Mouse (Mus musculus) forebrain, embryonic 10.5 days (tissue): ENCODE data around the gene Plekha4. TPM values are rescaled to one million over a fixed set of nuclear protein-coding genes. Genes with fewer than 3 reads are reported as not detected.

ENCODE experiments used
- DNase-seq: peaks from one replicate; pipeline ENCODE4 v3.0.0-alpha.2; 2017; ENCODE audit warnings: low spot score; ENCODE audit errors: extremely low spot score
- H3K27ac ChIP-seq: fragments of 300-500 bp; sonication (generic); 2 replicates; pipeline ENCODE4 v1.5.1; 2016; ENCODE audit warnings: mild to moderate bottlenecking
- H3K27me3 ChIP-seq: fragments of 300-500 bp; sonication (generic); 2 replicates; pipeline ENCODE4 v1.6.1; 2016; ENCODE audit warnings: mild to moderate bottlenecking; ENCODE audit not compliant: poor library complexity, severe bottlenecking
- H3K36me3 ChIP-seq: fragments of 300-500 bp; sonication (generic); replicated peaks from 2 replicates; pipeline ENCODE4 v1.6.1; 2016; ENCODE audit warnings: mild to moderate bottlenecking, moderate library complexity
- H3K4me1 ChIP-seq: fragments of 300-500 bp; sonication (generic); 2 replicates; pipeline ENCODE4 v1.6.1; 2016
- H3K4me3 ChIP-seq: fragments of 300-500 bp; sonication (generic); 2 replicates; pipeline ENCODE4 v1.5.1; 2016; ENCODE audit warnings: mild to moderate bottlenecking, moderate library complexity
- H3K9me3 ChIP-seq: fragments of 300-500 bp; sonication (generic); 2 replicates; pipeline ENCODE4 v1.6.1; 2016; ENCODE audit warnings: mild to moderate bottlenecking, moderate library complexity
- WGBS: fragments of 180-500 bp; shearing (Covaris S2); methylation state at CpG from one replicate; pipeline ENCODE4 v1.1.7; 2016; 5-methylcytosine and 5-hydroxymethylcytosine counted together
- polyA plus RNA-seq: library from polyadenylated mRNA; unstranded; fragments of >200 nt; fragmentation: Nextera tagmentation; extraction: Ambion mirVana; gene quantifications from 2 replicates; pipeline ENCODE4 v1.2.1, GENCODE M21; 2016

The Plekha4 gene
- polyA plus RNA-seq, 1 experiment from 2014 or later, result 1.1 TPM

DNA sequence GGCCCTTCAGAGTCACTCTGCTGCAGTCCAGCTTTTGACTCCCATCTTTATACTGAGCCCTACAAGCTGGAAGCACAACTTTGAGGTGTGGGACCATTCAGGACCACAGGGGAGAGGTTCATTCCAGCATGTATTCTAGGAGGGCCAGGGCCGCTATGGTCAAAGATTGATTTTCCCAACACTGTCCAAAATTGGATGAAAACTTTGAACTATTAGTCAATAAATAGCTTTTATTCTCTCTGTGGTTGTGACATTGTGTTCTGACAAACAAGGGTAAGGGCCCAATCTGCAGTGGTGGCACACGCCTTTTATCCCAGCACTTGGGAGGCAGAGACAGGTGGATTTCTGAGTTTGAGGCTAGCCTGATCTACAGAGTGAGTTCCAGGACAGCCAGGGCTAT, 27.9 kb downstream of the Plekha4 start:
- no peak overlapping the region for H3K4me3 ChIP-seq
- peaks cover 9% of the 10 kb centered on the region for H3K4me1 ChIP-seq
- H3K9me3 ChIP-seq, result no peaks in the 10 kb centered on the region
- H3K36me3 ChIP-seq, result no peaks in the 10 kb centered on the region
- DNase-seq, result no peak
- 97% methylated on average over 2 of the region's 2 CpGs for WGBS
- no peaks in the 10 kb centered on the region for H3K27me3 ChIP-seq
- H3K27ac ChIP-seq, result no peak overlapping the region

DNA sequence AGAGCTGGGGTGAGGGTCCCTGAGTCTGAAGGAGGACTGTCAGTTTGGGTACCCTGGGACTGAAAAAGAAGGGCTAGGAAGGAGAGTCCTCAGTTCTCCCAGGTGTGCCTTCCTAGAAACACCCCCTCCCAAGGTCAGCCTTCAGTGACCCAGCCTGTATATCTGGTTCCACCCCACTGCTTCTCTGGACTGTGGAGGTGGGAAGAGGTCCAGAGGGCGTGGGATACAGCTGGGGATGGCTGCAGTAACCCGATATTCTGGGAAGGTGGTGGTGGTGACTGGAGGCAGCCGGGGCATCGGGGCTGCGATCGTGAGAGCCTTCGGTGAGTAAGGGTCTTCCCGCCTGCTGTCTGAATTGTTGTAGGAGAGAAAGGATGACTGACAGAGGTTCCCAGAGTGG, 28.6 kb downstream of the Plekha4 start, which contains the start of gene Hsd17b14:
Gene Hsd17b14 (plus strand): TSS at position 150 of the 400 bp plus-strand sequence.
- no peaks in the 10 kb centered on the region for H3K27me3 ChIP-seq
- no peak within 1 kb of the TSS for H3K27ac ChIP-seq
- WGBS, result 47% methylated on average over 8 of the region's 8 CpGs
- no peaks in the 10 kb centered on the region for H3K36me3 ChIP-seq
- no peak within 1 kb of the TSS for H3K4me3 ChIP-seq
- peaks cover 9% of the 10 kb centered on the region for H3K4me1 ChIP-seq
- no peak for DNase-seq
- H3K9me3 ChIP-seq, result no peaks in the 10 kb centered on the region

DNA sequence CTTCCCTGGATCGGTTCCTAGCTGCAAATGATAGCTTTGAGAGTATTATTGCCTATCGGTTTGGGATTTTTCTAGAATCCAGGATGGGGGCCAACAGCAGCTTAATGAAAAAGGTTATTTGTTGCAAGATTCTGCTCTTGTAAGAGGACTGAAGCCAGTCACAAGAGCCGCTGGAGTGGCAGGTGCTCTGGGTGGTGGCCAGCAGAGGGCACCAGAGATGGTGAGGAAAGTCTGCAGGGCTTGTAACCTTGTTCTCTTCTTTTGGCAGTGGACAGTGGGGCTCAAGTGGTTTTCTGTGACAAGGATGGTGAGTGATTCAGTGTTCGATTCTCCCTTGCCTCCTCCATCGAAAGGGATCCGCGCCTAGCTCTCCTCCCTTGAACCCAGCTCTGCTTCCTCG, 29.7 kb downstream of the Plekha4 start:
- H3K36me3 ChIP-seq, result no peaks in the 10 kb centered on the region
- peaks cover 10% of the 10 kb centered on the region for H3K4me1 ChIP-seq
- DNase-seq, result peak; percentile 77
- no peaks in the 10 kb centered on the region for H3K27me3 ChIP-seq
- WGBS, result 27% methylated on average over 8 of the region's 8 CpGs
- H3K4me3 ChIP-seq, result no peak overlapping the region
- no peaks in the 10 kb centered on the region for H3K9me3 ChIP-seq
- peak overlapping the region; percentile 40; the same call in 1 of the 2 replicates for H3K27ac ChIP-seq

DNA sequence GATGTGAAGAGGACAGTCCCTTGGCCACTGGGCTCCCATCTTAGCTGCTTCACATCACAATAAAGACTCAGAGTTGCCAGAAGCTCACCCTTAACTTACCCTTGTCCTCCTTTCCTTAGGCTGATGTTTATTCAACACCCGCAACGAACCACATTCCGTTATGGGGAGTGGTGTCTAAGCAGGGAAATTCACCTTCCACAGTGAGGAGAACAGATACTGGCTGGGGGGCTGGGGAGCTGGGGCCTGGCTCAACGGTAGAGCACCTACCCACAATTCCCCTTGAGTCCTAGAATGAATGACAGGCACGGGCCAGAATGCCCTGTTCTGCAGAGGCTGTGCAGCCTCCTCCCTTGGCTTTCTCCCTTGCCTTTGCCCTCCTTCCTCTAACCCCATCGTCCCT, 32.8 kb downstream of the Plekha4 start:
- H3K4me1 ChIP-seq, result peaks cover 26% of the 10 kb centered on the region
- no peak for DNase-seq
- no peaks in the 10 kb centered on the region for H3K36me3 ChIP-seq
- 74% methylated on average over 6 of the region's 6 CpGs for WGBS
- no peak overlapping the region for H3K27ac ChIP-seq
- no peaks in the 10 kb centered on the region for H3K9me3 ChIP-seq
- H3K27me3 ChIP-seq, result peaks cover 4% of the 10 kb centered on the region; the same call in 1 of the 2 replicates
- no peak overlapping the region for H3K4me3 ChIP-seq

DNA sequence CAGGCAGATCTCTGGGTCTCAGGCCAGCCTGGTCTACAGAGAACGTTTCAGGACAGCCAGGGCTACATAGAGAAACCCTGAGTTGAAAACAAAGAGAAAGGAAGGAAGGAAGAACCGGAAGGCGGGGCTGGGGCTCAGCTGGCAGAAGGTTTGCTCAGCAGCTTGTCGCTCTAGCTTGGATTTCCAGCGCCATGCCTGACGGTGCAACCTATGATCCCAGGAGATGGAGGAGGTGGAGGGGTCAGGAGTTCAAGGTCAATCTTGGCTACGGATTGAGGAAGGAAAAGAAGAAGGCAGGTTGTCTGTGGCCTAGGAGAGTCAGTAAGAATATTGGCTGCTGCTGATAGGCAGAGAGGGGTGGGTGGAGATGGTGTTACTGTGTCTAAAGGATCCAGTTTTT, 34.1 kb downstream of the Plekha4 start:
- Histone ChIP-seq H3K36me3 (no peaks in the 10 kb centered on the region), H3K9me3 (no peaks in the 10 kb centered on the region), H3K27me3 (peaks cover 4% of the 10 kb centered on the region; the same call in 1 of the 2 replicates), H3K27ac (no peak overlapping the region), H3K4me1 (peaks cover 20% of the 10 kb centered on the region), H3K4me3 (no peak overlapping the region)
- 88% methylated on average over 7 of the region's 7 CpGs for WGBS
- DNase-seq, result no peak

DNA sequence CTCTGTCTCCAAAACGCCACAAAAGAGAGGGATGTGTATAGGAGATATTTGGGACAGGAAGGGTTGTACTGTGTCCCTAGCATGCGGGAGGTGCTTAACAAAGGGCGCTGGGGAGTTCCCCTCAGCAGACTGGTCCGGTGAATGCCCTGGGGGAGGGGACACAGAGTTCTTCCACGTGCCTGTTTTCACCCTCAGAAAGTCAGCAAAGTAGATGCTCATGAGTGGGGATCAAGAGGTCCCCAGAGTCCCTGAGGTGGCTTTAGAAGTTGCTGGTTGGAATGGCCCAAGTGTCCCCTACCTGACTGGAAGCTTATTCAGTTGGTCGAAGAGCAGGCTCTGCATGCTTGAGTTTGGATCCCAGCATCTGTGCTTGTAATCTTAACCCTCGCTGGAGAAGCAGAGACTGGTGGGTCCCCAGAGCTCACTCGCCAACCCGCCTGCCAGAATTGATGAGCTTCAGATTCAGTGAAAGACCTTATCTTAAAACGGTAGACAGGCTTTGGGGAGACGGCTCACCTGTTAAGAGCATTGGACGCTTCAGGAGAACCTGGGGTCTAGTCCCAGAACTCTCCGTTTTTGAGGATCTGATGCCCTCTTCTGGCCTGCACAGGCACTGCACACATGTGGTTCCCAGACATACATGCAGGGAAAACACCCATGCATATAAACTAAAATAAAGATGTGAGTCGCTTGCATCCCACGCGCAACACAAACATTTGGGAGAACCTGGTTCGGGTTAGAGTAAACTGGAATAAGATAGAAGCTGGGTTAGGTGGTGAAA, 34.9 kb downstream of the Plekha4 start:
- H3K4me1 ChIP-seq, result peaks cover 19% of the 10 kb centered on the region
- no peaks in the 10 kb centered on the region for H3K36me3 ChIP-seq
- WGBS, result 33% methylated on average over 17 of the region's 17 CpGs
- no peaks in the 10 kb centered on the region for H3K9me3 ChIP-seq
- no peak overlapping the region for H3K27ac ChIP-seq
- no peak overlapping the region for H3K4me3 ChIP-seq
- DNase-seq, result peak; percentile 75
- H3K27me3 ChIP-seq, result peaks cover 4% of the 10 kb centered on the region; the same call in 1 of the 2 replicates

GRCm38 (mm10) chr7:45561624-45562520, 35.7 kb downstream of the Plekha4 start:
- Histone ChIP-seq H3K36me3 (no peaks in the 10 kb centered on the region), H3K27ac (no peak overlapping the region), H3K4me3 (no peak overlapping the region), H3K27me3 (peaks cover 4% of the 10 kb centered on the region; the same call in 1 of the 2 replicates), H3K9me3 (no peaks in the 10 kb centered on the region), H3K4me1 (peaks cover 18% of the 10 kb centered on the region)
- no peak for DNase-seq
- WGBS, result 58% methylated on average over 12 of the region's 12 CpGs

- WGBS, result 86% methylated on average over 2 of the region's 2 CpGs
- no peaks in the 10 kb centered on the region for H3K36me3 ChIP-seq
- no peak overlapping the region for H3K27ac ChIP-seq
- H3K9me3 ChIP-seq, result no peaks in the 10 kb centered on the region
- no peak for DNase-seq
- H3K4me3 ChIP-seq, result no peak overlapping the region
- H3K27me3 ChIP-seq, result peaks cover 4% of the 10 kb centered on the region; the same call in 1 of the 2 replicates
- peaks cover 42% of the 10 kb centered on the region for H3K4me1 ChIP-seq
Measured at GRCm38 (mm10) chr7:45564811-45565210, 38.7 kb downstream of the Plekha4 start.

DNA sequence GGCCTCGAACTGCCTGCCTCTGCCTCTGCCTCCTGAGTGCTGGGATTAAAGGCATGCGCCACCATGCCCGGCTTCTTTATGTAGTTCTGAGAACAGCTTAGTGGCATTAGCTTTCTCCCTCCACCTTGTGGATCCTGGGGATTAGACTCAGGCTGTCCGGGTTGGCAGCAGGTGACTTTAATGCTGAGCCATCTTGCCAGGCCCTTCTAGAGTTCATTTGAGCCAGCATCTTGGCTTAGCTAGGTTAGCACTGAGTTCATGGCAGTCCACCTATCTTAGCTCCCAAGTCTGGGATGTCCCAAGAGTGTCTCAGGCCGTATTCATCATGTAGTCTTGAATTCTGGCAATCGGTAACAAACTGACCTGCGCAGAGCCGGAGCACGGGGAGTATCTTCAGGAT, 39.3 kb downstream of the Plekha4 start:
- peaks cover 4% of the 10 kb centered on the region; the same call in 1 of the 2 replicates for H3K27me3 ChIP-seq
- peaks cover 48% of the 10 kb centered on the region for H3K4me1 ChIP-seq
- no peaks in the 10 kb centered on the region for H3K36me3 ChIP-seq
- no peak overlapping the region for H3K4me3 ChIP-seq
- DNase-seq, result no peak
- H3K27ac ChIP-seq, result 0 out of 2 replicates have a peak overlapping the region, but pooled peaks have one; percentile 11
- 90% methylated on average over 9 of the region's 9 CpGs for WGBS
- H3K9me3 ChIP-seq, result no peaks in the 10 kb centered on the region

GRCm38 (mm10) chr7:45567112-45567779, 41.1 kb downstream of the Plekha4 start:
- Histone ChIP-seq H3K4me3 (peak overlapping the region; percentile 58), H3K27me3 (peaks cover 2% of the 10 kb centered on the region; the same call in 1 of the 2 replicates), H3K27ac (peak overlapping the region; percentile 96), H3K9me3 (no peaks in the 10 kb centered on the region), H3K4me1 (peaks cover 53% of the 10 kb centered on the region), H3K36me3 (no peaks in the 10 kb centered on the region)
- no peak for DNase-seq
- WGBS, result 72% methylated on average over 8 of the region's 8 CpGs

- under 1% methylated on average over 24 of the region's 24 CpGs for WGBS
- Histone ChIP-seq H3K27me3 (no peaks in the 10 kb centered on the region), H3K27ac (peak overlapping the region; percentile 96), H3K4me1 (peaks cover 49% of the 10 kb centered on the region), H3K4me3 (peak overlapping the region; percentile 58), H3K9me3 (no peaks in the 10 kb centered on the region), H3K36me3 (no peaks in the 10 kb centered on the region)
- DNase-seq, result peak; percentile 92
Measured at GRCm38 (mm10) chr7:45567780-45568516, 41.8 kb downstream of the Plekha4 start.
